Mouse (Mus musculus): ENCODE results near the gene Gm20671. TPM values are rescaled to one million over a fixed set of nuclear protein-coding genes. Genes with fewer than 3 reads are reported as not detected.
A peak's percentile ranks its signal among the peaks of the same experiment; 100 is the strongest.
"Not testable (repeated sequence)": the region's sequence is repeated elsewhere in the genome, so short reads cannot be mapped to it uniquely, and the experiment has no call there.

Gene Gm20671
- under 1 TPM in 1 of 2 experiments, not detected in 1; 0.15 TPM for total RNA-seq (2021)
- long read RNA-seq, experiment 1: 0 reads
- long read RNA-seq, experiment 2: 0 reads

DNA sequence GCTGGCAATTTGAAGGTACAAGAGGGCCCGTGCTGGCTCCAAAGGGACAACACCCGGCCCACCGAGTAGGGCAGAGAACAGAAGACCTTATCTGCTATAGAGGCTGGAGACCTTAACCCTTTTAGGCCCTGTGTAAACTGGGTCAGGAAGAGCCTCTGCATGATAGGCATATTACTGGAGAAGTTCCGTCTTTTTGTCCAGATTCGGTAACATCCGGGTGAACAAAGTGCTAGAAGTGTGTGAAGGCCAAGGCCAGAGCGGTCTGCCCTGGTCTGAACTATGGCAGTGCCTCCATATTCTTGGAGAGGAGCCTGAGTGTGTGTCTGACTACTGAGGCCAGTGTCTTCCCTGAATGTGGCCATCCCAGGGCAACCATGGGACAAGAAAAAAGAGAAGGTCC, at the start of gene Gm20671:
Gene Gm20671, minus strand, starts transcription at position 101 of the 400 bp plus-strand sequence.
- no peak for DNase-seq
- intact Hi-C loops (cut with DNase I): no loop called here

DNA sequence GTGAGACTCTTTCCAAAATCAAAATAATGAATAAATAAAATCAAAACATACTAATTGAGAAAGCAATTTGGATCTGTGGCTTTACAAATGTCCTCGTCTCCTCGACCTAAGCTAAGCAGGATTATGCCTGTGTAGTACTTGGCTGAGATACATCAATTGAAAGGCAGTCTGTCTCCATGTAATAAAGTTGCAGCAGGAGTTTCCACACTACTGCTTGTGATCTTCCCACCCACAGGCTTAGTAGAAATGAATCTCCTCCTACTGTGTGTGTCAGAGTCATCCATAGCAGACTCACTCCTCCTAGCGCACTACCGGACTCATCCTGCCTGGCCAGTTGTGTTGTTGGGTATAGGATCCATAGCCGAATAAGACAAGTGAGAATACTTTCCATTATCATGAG, 45.4 kb upstream of the Gm20671 start:
- intact Hi-C loops (cut with DNase I): no loop called here
- DNase-seq: no peak

DNA sequence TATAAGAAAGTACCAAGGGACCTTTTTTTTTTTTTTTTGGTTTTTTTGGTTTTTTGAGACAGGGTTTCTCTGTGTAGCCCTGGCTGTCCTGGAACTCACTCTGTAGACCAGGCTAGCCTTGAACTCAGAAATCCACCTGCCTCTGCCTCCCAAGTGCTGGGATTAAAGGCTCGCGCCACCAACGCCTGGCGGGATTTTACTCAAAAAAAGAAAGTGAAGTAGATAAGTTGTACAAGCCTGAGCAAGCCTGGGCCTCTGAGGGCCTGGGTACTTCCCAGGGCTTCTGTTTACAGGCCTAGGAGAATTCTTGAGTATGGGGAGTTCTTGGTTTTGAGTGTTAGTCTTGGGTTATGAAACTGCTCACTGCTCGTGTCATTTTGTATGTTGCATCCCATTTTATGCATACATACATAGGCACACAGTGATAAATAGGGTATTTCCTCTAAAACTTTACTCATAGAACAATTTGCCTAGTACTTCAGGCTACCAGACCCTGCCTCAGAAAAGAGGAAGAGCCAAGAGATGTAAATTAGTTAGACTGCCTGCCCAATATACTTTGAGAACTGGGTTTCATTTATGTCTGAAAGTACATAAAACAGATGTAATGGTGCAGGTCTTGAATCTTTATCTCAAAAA, 42.6 kb upstream of the Gm20671 start:
- intact Hi-C loops (cut with DNase I): no loop called here

DNA sequence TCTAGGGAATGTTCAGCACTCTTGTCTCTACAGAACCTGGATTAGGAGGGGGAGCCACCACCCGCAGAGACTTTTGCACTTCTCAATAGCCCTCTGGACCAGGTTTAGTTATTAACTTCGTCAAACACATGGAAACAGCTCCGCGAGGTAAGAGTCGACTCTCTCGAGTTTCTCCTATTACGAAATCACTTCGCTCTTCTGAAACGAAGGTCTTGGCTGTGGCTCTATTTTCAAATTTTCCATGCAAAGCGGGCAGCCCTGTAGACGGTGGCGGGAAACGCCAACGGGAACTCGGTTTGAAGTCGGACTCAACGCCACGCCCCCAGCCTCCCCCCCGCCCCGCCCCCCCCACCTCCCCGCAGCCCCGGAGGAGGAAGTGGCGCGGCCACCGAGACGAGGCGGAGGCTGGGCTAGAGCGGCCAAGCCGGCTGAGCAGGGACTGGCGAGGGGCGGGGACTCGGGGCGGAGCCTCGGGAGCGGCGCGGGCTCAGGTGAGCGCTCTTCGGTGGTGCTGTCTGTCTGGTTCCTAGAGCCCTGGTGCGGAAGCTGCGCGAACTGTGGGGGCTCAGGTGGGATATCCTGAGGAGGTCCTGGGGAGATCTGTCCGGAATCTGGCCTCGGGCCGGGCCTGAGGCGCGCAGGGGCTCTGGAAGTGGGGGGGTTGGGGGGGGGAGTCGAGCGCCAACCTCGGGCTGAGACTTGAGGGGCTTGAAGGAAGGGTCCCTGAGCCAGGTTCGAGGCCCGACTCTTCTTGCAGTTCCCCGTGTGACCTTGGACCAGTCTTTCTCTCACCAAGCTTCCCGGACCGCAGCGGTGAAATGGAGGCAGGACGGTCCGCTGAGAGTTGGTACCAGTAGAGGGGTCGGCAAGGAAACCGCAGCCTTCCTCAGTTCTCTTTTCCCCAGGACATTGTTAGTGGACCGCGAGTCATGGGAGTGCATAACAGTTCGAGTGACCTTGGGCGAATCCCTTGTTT, 36.6 kb upstream of the Gm20671 start, which contains the start of gene Depdc5:
Gene Depdc5, plus strand, starts transcription at position 449 of the 976 bp plus-strand sequence.
- intact Hi-C loops (cut with DNase I): no loop called here

More for the DNA sequence above, 42.6 kb upstream of the Gm20671 start:
- DNase-seq: no peak

DNA sequence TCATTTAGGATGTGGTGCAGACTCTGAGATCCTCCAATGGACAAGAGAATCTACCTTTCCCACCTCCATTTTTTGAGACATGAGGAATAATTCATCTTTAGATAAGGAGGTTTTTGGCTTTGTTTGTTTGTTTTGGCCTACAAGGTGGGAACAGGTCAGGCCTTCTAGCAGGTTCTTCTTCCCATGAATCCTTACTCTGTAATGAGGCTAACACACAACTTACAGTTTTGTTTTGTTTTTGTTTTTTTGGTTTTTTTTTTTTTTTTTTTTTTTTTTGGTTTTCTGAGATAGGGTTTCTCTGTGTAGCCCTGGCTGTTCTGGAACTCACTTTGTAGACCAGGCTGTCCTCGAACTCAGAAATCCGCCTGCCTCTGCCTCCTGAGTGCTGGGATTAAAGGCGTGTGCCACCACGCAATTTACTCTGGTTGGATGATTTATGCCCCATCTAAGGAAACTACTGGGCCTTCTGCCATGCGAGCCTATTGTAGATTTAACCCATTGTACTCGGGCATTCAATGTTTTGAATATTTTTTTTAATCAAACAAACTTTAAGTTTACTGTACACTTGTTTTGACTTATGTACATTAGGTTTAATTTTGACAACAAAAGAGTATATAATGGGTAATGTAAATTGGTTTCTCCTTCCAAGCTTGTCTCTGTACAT, 35.7 kb upstream of the Gm20671 start:
- intact Hi-C loops (cut with DNase I): no loop called here
- no peak for DNase-seq

More for the DNA sequence above, 36.6 kb upstream of the Gm20671 start, which contains the start of gene Depdc5:
- peak; percentile 83 to 93 for DNase-seq

DNA sequence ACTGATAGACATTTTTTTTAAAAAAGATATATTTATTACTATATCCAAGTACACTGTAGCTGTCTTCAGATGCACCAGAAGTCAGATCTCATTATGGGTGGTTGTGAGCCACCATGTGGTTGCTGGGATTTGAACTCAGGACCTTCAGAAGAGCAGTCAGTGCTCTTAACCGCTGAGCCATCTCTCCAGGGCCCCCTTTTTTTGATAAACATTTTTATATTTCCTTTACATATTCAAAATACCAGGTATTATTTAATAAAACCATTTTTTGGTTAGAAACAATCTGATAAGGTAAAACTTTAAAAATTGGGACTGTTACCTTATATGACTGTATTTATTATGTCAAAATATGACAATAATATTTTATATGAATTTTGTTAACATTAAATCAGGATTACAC, 34.2 kb upstream of the Gm20671 start:
- intact Hi-C loops (cut with DNase I): no loop called here
- no peak for DNase-seq

DNA sequence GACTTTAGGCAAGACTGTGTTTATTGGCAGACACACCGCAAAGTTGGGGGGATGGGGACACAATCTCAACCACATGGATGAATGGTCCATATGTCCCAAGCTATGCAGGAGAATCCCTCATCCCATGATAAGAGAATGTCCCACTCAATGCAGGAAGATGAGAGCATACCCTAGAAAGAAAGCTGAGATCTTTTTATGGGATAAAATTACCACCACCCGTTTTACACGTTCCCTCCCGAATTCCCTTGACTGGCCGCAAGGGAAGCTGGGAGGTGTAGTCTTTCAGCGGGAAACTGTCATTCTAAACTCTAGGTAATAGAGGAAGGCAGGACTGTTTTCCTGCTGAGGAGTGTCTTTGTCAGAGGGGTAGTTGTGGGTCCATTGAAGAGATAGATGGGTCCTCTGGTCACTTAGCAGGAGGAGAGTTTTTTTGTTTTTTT, 30.9 kb upstream of the Gm20671 start:
- DNase-seq: peak in 1 of 2 experiments; percentile 6
- intact Hi-C loops (cut with DNase I): no loop called here

DNA sequence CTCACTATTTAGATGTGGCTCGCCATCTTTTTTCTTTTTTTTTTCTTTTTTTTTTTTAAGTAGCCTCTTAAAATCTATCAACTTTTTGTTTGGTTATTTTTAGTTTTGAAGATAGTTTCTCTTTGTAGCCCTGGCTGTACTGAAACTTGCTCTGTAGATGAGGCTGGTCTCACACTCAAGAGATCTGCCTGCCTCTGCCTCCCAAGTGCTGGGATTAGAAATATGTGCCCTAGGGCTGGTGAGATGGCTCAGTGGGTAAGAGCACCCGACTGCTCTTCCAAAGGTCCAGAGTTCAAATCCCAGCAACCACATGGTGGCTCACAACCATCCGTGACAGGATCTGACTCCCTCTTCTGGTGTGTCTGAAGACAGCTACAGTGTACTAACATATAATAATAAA, 28.4 kb upstream of the Gm20671 start:
- DNase-seq; intact Hi-C loops (cut with DNase I): not testable (repeated sequence)

DNA sequence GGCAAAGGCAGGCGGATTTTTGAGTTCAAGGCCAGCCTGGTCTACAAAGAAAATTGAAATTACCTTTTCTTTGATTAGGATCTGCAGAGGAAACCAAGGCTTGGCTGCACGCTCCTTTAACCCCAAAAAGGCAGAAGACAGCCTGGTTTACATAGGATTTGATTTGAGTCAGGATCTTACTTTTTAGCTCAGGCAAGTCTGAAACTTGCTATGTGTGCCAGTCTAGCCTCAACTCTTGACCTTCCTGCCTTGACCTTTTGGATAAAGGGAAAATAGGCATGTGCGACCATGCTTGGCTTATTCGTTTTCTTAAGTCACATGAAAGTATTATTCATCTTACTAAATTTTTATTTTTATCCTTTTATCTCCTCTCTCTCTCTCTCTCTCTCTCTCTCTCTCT, 27.9 kb upstream of the Gm20671 start:
- intact Hi-C loops (cut with DNase I): no loop called here
- no peak for DNase-seq

DNA sequence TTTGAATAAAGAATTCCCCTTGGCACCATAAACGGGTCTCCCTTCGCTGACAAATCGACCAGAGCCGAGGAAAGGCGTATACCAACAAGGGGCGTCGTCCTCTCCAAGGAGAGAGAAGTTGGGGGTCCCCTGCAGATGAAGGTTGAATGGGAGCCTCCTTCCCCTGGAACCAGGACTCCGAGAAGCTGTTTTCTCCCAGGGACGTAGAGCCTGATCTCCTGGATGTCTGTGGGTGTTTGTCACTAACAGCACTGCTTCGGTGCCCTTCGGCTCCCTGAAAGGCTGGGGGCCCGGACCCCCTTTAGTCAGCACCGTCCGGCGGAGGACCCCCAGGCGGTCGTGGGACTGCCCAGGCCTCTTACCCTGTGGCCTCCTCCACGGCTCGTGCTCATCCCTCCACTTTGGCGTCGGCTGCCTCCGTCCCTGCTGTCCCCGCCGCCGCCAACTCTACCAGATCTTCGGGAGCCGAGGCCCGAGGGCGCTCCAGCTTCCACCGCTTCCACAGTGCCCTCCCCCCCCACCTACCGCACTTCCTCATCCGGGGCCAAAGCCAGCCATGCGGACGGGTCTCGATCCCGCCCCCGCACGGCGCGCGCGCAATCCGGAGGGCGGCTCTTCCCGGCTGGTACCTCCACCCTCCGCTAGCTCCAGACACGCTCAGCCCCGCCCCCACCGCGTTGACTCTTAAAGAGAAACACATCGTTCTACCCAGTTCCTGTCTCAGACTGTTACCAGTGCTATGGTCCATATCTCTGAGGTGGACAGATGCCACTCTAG, 27.0 kb upstream of the Gm20671 start, which contains the start of gene Prr14l:
Gene Prr14l, minus strand, starts transcription at position 526 of the 777 bp plus-strand sequence.
- DNase-seq: peak; percentile 97 to 100
- intact Hi-C loops (cut with DNase I): no loop called here

DNA sequence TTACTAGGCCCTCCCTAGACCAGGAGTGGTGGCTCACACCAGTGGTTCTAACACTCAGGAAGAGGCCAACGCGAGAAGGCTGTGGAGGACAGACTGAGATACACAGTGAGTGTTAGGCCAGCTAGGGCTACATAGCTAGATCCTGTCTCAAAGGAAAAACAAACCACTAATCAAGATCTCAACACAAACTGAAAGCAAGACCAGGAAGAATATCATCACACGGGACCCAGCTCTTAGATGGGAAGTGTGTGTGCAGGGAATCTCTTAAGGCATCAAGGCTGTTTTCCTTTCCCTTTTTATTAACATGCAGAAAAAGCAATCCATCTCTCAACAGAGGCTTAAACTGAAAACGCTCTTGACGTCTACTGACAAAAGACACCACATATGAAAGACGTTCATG, 25.1 kb upstream of the Gm20671 start:
- no peak for DNase-seq
- intact Hi-C loops (cut with DNase I): no loop called here

DNA sequence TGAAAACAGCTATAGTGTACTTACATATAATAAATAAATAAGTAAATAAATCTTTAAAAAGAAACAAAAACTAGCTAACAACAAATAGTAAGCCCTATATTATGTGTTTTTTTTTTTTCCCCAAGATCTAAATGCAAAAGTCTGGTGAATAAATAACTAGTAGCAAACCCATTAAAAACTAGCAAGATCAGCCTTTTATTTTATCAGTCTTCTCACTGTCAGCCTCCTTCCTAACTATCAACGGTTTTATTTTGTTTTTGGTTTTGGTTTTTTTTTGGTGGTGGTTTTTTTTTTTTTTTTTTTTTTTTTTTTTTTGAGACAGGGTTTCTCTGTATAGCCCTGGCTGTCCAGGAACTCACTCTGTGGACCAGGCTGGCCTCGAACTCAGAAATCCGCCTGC, 22.7 kb upstream of the Gm20671 start:
- intact Hi-C loops (cut with DNase I); DNase-seq: not testable (repeated sequence)

DNA sequence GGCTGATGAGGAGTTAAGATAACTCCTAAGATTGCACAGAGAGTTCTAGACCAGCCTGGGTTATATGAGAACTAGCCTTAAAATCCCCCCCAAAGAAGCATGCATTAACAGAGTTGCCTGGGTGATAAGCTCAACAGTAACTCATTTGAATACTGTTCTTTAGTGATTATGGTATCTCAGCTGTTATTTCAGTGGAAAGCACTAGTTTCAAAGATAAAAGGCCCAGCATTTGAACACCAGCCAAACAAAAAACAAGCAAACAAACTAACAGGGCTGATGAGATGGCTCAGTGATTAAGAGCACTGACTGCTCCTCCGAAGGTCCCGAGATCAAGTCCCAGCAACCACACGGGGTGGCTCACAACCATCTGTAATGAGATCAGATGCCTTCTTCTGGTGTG, 22.3 kb upstream of the Gm20671 start:
- DNase-seq: no peak
- intact Hi-C loops (cut with DNase I): no loop called here

DNA sequence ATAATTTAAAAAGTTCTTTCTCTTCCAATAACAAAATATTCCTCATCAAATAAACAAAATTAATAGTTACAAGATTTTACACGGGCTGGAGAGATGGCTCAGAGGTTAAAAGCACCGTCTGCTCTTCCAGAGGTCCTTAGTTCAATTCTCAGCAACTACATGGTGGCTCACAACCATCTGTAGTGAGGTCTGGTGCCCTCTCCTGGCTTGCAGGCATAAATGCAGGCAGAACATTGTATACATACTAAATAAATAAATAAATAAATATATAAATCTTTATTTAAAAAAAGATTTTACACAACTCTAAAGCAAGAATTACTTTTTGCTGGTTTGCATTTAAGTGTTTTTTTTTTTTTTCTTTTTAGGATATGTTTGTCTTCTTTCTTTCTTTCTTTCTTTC, 13.1 kb upstream of the Gm20671 start:
- intact Hi-C loops (cut with DNase I): no loop called here
- DNase-seq: no peak

DNA sequence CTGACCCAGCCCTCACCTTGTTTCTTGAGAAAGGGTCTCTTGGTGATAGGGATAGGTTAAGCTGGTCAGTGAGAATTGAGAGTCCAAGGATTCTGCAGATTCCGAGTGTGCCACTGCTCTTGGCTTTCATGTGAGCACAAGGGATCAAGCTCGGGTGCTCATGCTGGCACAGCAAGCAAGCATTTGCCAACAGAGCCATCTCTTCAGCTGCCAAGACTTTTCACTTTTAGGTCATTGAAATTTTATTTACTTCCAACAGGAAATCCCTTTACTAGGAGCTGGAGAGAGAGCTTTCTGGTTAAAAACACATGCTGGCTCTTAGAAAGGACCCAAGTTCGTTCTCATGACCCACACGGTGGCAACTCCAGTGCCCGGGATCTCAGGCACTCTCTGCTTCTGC, 10.1 kb upstream of the Gm20671 start:
- no peak for DNase-seq
- intact Hi-C loops (cut with DNase I): no loop called here

DNA sequence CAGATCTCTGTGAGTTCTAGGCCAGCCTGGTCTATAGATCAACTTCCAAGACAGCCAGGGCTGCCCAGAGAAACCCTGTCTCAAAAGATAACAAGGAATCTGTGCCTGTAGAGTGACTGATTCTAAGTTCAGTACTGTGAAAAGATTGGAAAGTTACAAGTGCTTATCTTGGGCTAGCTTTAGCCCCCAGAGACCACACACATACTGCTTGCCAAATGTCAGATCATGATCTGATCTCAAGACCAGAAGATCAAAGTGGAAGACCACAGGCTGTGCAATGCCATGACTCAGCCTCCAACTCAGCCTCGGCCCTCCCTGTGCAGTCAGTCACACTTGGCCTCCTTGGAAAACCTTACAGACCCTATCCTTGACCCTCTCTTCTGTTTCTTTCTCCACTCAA, 7.6 kb upstream of the Gm20671 start:
- intact Hi-C loops (cut with DNase I): no loop called here

DNA sequence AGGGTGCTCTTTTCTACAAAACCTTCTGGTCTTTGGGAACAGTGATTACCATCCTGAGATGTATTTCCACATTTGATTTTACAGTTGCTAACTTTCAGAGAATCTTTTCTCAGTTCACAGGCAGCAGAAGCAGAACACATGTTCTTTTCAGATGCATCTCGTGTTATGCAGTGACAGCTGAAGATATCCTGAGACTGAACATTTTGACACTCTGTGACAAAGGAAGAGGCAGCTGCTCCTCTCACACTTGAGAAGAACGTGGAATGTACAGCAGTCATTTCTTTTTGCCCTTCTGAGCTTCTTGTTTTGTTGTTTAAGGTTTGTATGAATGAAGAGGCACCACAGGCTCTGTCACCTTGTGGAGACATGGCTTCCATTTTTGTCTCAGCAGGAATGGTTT, 3.1 kb upstream of the Gm20671 start:
- no peak for DNase-seq
- intact Hi-C loops (cut with DNase I): no loop called here

More for the DNA sequence above, 7.6 kb upstream of the Gm20671 start:
- no peak for DNase-seq

DNA sequence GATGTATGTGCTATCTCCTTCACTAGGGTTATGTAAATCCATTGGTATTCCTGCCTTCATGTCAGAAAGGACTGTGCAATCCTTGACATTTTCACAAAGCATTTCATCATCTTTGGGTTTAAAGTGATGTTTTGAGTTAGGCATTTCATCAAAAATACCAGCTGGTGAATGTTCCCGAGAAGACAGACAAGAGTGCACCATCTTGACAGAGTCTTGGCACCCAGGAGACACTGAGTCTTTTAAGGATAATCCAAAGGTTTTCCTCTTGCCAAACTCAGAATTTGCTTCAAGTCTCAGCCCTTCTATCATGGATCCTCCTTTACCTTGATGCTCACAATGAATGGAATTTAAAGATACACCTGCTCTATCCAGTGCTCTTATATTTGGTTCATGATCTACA, 1.9 kb upstream of the Gm20671 start:
- DNase-seq; intact Hi-C loops (cut with DNase I): not testable (repeated sequence)

DNA sequence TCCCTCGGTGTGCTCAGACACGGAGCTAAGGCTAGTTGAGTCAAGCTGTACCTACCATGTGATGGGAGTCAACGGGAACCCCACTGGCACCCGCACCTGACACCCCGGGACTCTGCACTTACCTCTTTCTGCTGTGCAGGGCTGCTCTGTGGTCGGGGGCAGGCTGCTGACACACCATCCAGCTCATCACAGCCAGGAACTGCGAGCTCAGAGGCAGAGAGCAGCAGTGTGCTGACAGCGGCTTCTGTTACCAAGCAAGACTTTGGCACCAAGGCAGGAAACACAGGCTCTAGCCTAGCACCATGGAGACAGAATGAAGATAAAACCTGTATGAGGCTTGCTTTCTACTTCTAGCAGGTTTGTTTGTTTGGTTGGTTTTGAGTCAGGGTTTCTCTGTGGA, 6.4 kb downstream of the Gm20671 start:
- intact Hi-C loops (cut with DNase I): no loop called here
- DNase-seq: no peak

DNA sequence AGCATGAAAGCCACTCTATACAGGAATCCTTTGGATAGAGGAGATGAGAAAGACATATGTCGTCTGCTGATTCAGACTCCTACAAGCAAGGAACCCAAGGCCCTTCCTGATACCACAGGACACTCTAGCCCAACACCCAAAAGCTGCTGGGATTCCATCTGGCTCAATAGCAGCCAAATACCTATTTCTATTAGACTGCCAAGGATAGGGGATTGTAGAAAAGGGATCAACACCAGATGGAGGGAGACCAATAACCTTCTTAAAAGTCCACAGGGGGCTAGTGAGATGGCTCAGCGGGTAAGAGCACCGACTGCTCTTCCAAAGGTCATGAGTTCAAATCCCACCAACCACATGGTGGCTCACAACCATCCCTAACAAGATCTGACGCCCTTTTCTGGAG, 11.5 kb downstream of the Gm20671 start:
- no peak for DNase-seq
- intact Hi-C loops (cut with DNase I): no loop called here
